Comparison of ENCODE assay signal across 8 mouse cellular contexts in genomic region chr13:73330844-73331501, GRCm38 (mm10). TPM values are rescaled to one million over a fixed set of nuclear protein-coding genes. Genes with fewer than 3 reads are reported as not detected.
DNase-seq lines count a peak whose midpoint lies in the region; ATAC-seq and TF ChIP-seq lines count a peak whose summit lies in the region.

No protein-coding gene starts in this region.

- peak overlapping the region; percentile 89 for H3K4me3 ChIP-seq in cortical plate, adult 2 months (ENCODE audit: insufficient read depth, low read length)

- peak; percentile 86 for DNase-seq in gastrocnemius, postnatal 10 days
- DNase-seq in left cerebral cortex, postnatal 10 days (ENCODE audit: extremely low spot score in 1 of 2, low spot score in 2 of 2), result peak; percentile 84 to 91
- peak; percentile 88 for DNase-seq in right cerebral cortex, postnatal 25 days
- DNase-seq in urinary bladder, postnatal 4 days (ENCODE audit: low spot score in 2 of 2), result peak; percentile 80 to 89

- no peak for TF ChIP-seq CTCF in cortical plate, adult 2 months (IDR thresholded peaks at IDR 0.05; ENCODE audit: extremely low read depth, insufficient read depth, low read length)

- TF ChIP-seq POLR2A in cortical plate, adult 2 months (IDR thresholded peaks at IDR 0.05; ENCODE audit: extremely low read depth, insufficient read depth, low read length), result peak; percentile 83

- H3K4me1 ChIP-seq in cortical plate, adult 2 months (ENCODE audit: control insufficient read depth, insufficient read depth, low read length), result peaks cover 2% of the 10 kb centered on the region; the same call in 1 of the 2 replicates

- peak; percentile 60 for ATAC-seq in activated CD4-positive, CD25-positive, alpha-beta regulatory T cell, adult 4 months
- peak; percentile 61 for ATAC-seq in inflammation-experienced regulatory T-cells, adult 6 months
- ATAC-seq in megakaryocyte-erythroid progenitor cell, adult 5-6 weeks (replicated peaks; ENCODE audit: low FRiP score, low TSS enrichment, poor library complexity, severe bottlenecking), result peak; percentile 82

- H3K27ac ChIP-seq in cortical plate, adult 2 months (ENCODE audit: insufficient read depth, low read length), result peak overlapping the region; percentile 69

- intact Hi-C loops in left cerebral cortex, postnatal 10 days (cut with DNase I), result no loop called here

RNA-seq across cellular contexts. Expression of gene Ndufs6, which starts 2.6 kb away (rescaled TPM):
- polyA plus RNA-seq in activated CD4-positive, CD25-positive, alpha-beta regulatory T cell, adult 4 months (2017; shearing (Covaris generic)), result 100 to 1,000 TPM; 157 to 168 TPM
- polyA plus RNA-seq in cortical plate, adult 2 months (2012; rRNA removed), result 268 and 274 TPM in 2 replicates
- total RNA-seq in gastrocnemius, postnatal 10 days (2021), result 100 to 1,000 TPM; 287 to 336 TPM
- 100 to 1,000 TPM; 118 to 174 (median 174) TPM for polyA plus RNA-seq in inflammation-experienced regulatory T-cells, adult 6 months (2017; shearing (Covaris generic))
- total RNA-seq in left cerebral cortex, postnatal 10 days (2021), result 100 to 1,000 TPM; 172 to 183 TPM
- total RNA-seq in megakaryocyte-erythroid progenitor cell, adult 5-6 weeks (2014; fragmentation: Nextera tagmentation), result 239 and 338 TPM in 2 replicates
- 162 and 191 TPM in 2 replicates for total RNA-seq in megakaryocyte-erythroid progenitor cell, adult 5-6 weeks (2017)

RNA-seq across cellular contexts. Expression of gene Mrpl36, which starts 2.7 kb away (rescaled TPM):
- polyA plus RNA-seq in activated CD4-positive, CD25-positive, alpha-beta regulatory T cell, adult 4 months (2017; shearing (Covaris generic)), result 100 to 1,000 TPM; 138 to 148 TPM
- 72.1 and 75.0 TPM in 2 replicates for polyA plus RNA-seq in cortical plate, adult 2 months (2012; rRNA removed)
- 10 to 100 TPM; 39.0 to 43.1 TPM for total RNA-seq in gastrocnemius, postnatal 10 days (2021)
- 100 to 1,000 TPM; 116 to 149 (median 137) TPM for polyA plus RNA-seq in inflammation-experienced regulatory T-cells, adult 6 months (2017; shearing (Covaris generic))
- total RNA-seq in left cerebral cortex, postnatal 10 days (2021), result 10 to 100 TPM; 27.9 to 33.6 TPM
- 113 and 157 TPM in 2 replicates for total RNA-seq in megakaryocyte-erythroid progenitor cell, adult 5-6 weeks (2014; fragmentation: Nextera tagmentation)
- total RNA-seq in megakaryocyte-erythroid progenitor cell, adult 5-6 weeks (2017), result 49.6 and 60.0 TPM in 2 replicates

Comparison
In these comparisons a context has a peak if more than half of its experiments do, and no peak if none do; other contexts are left out.
1. Peak in every context shown above with its lines: DNase-seq, ATAC-seq, H3K4me3 ChIP-seq and H3K27ac ChIP-seq.